Mouse (Mus musculus) MEL (cell line): ENCODE data around the gene Gm28048. TPM values are rescaled to one million over a fixed set of nuclear protein-coding genes. Genes with fewer than 3 reads are reported as not detected.

ENCODE experiments used
- DNase-seq: peaks from one replicate; pipeline ENCODE4 v3.0.0; 2011; ENCODE audit warnings: low read depth, low spot score
- H3K27ac ChIP-seq: 2 replicates; pipeline ENCODE4 v1.5.1; 2012; ENCODE audit warnings: low read depth, mild to moderate bottlenecking, control low read depth, low read length, moderate library complexity; ENCODE audit not compliant: control insufficient read depth
- H3K27me3 ChIP-seq, 2 experiments: fragments of 150-350 bp in 1 of 2; sonication (generic) in 1 of 2; 2 replicates each; pipeline ENCODE4 v1.6.1; 2012; ENCODE audit warnings: low read length in 2 of 2, mild to moderate bottlenecking in 2 of 2, improper control_type of control experiment in 1 of 2, moderate library complexity in 1 of 2; ENCODE audit not compliant: insufficient read depth in 2 of 2, control insufficient read depth in 1 of 2
- H3K36me3 ChIP-seq, 2 experiments: 2 replicates each; pipeline ENCODE4 v1.6.1; 2012 to 2014; ENCODE audit warnings: low read length in 2 of 2, improper control_type of control experiment in 1 of 2, inconsistent platforms in 1 of 2, mild to moderate bottlenecking in 1 of 2; ENCODE audit not compliant: insufficient read depth in 2 of 2, control insufficient read depth in 1 of 2
- H3K4me1 ChIP-seq, 2 experiments: fragments of 150-350 bp in 1 of 2; sonication (generic) in 1 of 2; 2 replicates each; pipeline ENCODE4 v1.6.1; 2012; ENCODE audit warnings: low read length in 2 of 2, improper control_type of control experiment in 1 of 2, mild to moderate bottlenecking in 1 of 2; ENCODE audit not compliant: insufficient read depth in 2 of 2, control insufficient read depth in 1 of 2
- H3K4me3 ChIP-seq, 2 experiments: fragments of 150-350 bp in 1 of 2; sonication (generic) in 1 of 2; 2 replicates each; pipeline ENCODE4 v1.5.1; 2012; ENCODE audit warnings: low read depth in 2 of 2, low read length in 2 of 2, mild to moderate bottlenecking in 2 of 2, moderate library complexity in 2 of 2, control low read depth in 1 of 2, improper control_type of control experiment in 1 of 2; ENCODE audit not compliant: control insufficient read depth in 1 of 2, insufficient read depth in 1 of 2
- H3K79me2 ChIP-seq: 2 replicates; pipeline ENCODE4 v1.6.1; 2012; ENCODE audit warnings: mild to moderate bottlenecking, low read length, moderate library complexity; ENCODE audit not compliant: control insufficient read depth, poor library complexity, insufficient read depth
- H3K9ac ChIP-seq: 2 replicates; pipeline ENCODE4 v1.6.1; 2012; ENCODE audit warnings: low read depth, mild to moderate bottlenecking, control low read depth, low read length, moderate library complexity; ENCODE audit not compliant: control insufficient read depth, poor library complexity, severe bottlenecking
- H3K9me3 ChIP-seq: fragments of 150-350 bp; sonication (generic); replicated peaks from 2 replicates; pipeline ENCODE4 v1.6.1; 2012; ENCODE audit warnings: mild to moderate bottlenecking, low read length, improper control_type of control experiment, moderate library complexity; ENCODE audit not compliant: insufficient read depth
- CHD1 ChIP-seq: IDR thresholded peaks from 2 replicates; pipeline ENCODE4 v1.6.1; 2012; ENCODE audit warnings: low read depth, mild to moderate bottlenecking, inconsistent platforms, low read length, improper control_type of control experiment
- CHD2 ChIP-seq: IDR thresholded peaks from 2 replicates; pipeline ENCODE4 v1.6.1; 2011; ENCODE audit warnings: low read length, improper control_type of control experiment
- ELF1 ChIP-seq: IDR thresholded peaks from 2 replicates; pipeline ENCODE4 v1.6.1; 2014; ENCODE audit warnings: low read depth, mild to moderate bottlenecking, inconsistent platforms, low read length, improper control_type of control experiment, moderate library complexity
- EP300 ChIP-seq, 2 experiments: IDR thresholded peaks; 2 replicates each; pipeline ENCODE4 v1.6.1; 2011; ENCODE audit warnings: improper control_type of control experiment in 2 of 2, low read length in 2 of 2, low read depth in 1 of 2, mild to moderate bottlenecking in 1 of 2
- ETS1 ChIP-seq: IDR thresholded peaks from 2 replicates; pipeline ENCODE4 v1.6.1; 2012; ENCODE audit warnings: low read depth, mild to moderate bottlenecking, inconsistent platforms, low read length, improper control_type of control experiment, moderate library complexity
- GATA1 ChIP-seq: IDR thresholded peaks from 2 replicates; pipeline ENCODE4 v1.6.1; 2011; ENCODE audit warnings: low read depth, low read length, improper control_type of control experiment
- HCFC1 ChIP-seq: IDR thresholded peaks from 2 replicates; pipeline ENCODE4 v1.6.1; 2012; ENCODE audit warnings: low read depth, mild to moderate bottlenecking, inconsistent platforms, low read length, improper control_type of control experiment, moderate library complexity
- JUND ChIP-seq: IDR thresholded peaks from 2 replicates; pipeline ENCODE4 v1.6.1; 2011; ENCODE audit warnings: low read depth, mild to moderate bottlenecking, improper control_type of control experiment, low read length
- KAT2A ChIP-seq: conservative IDR thresholded peaks from 2 replicates; pipeline ENCODE4 v1.6.1; 2012; ENCODE audit warnings: low read depth, low read length, improper control_type of control experiment, inconsistent platforms
- MAX ChIP-seq: IDR thresholded peaks from 2 replicates; pipeline ENCODE4 v1.6.1; 2011; ENCODE audit warnings: low read length, improper control_type of control experiment
- MAZ ChIP-seq: IDR thresholded peaks from 2 replicates; pipeline ENCODE4 v1.6.1; 2012; ENCODE audit warnings: low read depth, mild to moderate bottlenecking, inconsistent platforms, low read length, improper control_type of control experiment
- MXI1 ChIP-seq: IDR thresholded peaks from 2 replicates; pipeline ENCODE4 v1.6.1; 2011; ENCODE audit warnings: mild to moderate bottlenecking, low read depth, low read length, improper control_type of control experiment
- MYC ChIP-seq: IDR thresholded peaks from 2 replicates; pipeline ENCODE4 v1.6.1; 2011; ENCODE audit warnings: low read depth, mild to moderate bottlenecking, low read length, improper control_type of control experiment, moderate library complexity
- NELFE ChIP-seq: IDR thresholded peaks from 2 replicates; pipeline ENCODE4 v1.6.1; 2011; ENCODE audit warnings: low read depth, low read length, improper control_type of control experiment
- POLR2AphosphoS2 ChIP-seq: IDR thresholded peaks from 2 replicates; pipeline ENCODE4 v1.6.1; 2011; ENCODE audit warnings: low read length, improper control_type of control experiment
- RCOR1 ChIP-seq: IDR thresholded peaks from 2 replicates; pipeline ENCODE4 v1.6.1; 2012; ENCODE audit warnings: low read depth, mild to moderate bottlenecking, inconsistent platforms, low read length, improper control_type of control experiment
- SIN3A ChIP-seq: IDR thresholded peaks from 2 replicates; pipeline ENCODE4 v1.6.1; 2012; ENCODE audit warnings: low read length, improper control_type of control experiment, inconsistent platforms
- SMC3 ChIP-seq: IDR thresholded peaks from 2 replicates; pipeline ENCODE4 v1.6.1; 2011; ENCODE audit warnings: low read depth, low read length, improper control_type of control experiment
- TAL1 ChIP-seq: IDR thresholded peaks from 2 replicates; pipeline ENCODE4 v1.6.1; 2012; ENCODE audit warnings: mild to moderate bottlenecking, inconsistent platforms, low read length, moderate library complexity, mixed read lengths
- TBP ChIP-seq: IDR thresholded peaks from 2 replicates; pipeline ENCODE4 v1.8.0; 2011; ENCODE audit warnings: low read depth, low read length, improper control_type of control experiment
- TCF12 ChIP-seq: IDR thresholded peaks from 2 replicates; pipeline ENCODE4 v1.6.1; 2014; ENCODE audit warnings: low read depth, mild to moderate bottlenecking, inconsistent platforms, low read length, improper control_type of control experiment, moderate library complexity
- USF1 ChIP-seq: IDR thresholded peaks from 2 replicates; pipeline ENCODE4 v1.6.1; 2014; ENCODE audit warnings: low read depth, mild to moderate bottlenecking, inconsistent platforms, low read length, improper control_type of control experiment, moderate library complexity
- ZKSCAN1 ChIP-seq: IDR thresholded peaks from 2 replicates; pipeline ENCODE4 v1.6.1; 2012; ENCODE audit warnings: low read depth, mild to moderate bottlenecking, inconsistent platforms, low read length, improper control_type of control experiment, moderate library complexity
- ZMIZ1 ChIP-seq: IDR thresholded peaks from 2 replicates; pipeline ENCODE4 v1.6.1; 2012; ENCODE audit warnings: low read depth, mild to moderate bottlenecking, inconsistent platforms, low read length, improper control_type of control experiment, moderate library complexity
- ZNF384 ChIP-seq: IDR thresholded peaks from 2 replicates; pipeline ENCODE4 v1.6.1; 2012; ENCODE audit warnings: low read depth, mild to moderate bottlenecking, inconsistent platforms, low read length, improper control_type of control experiment
- polyA plus RNA-seq, 2 experiments: library from polyadenylated mRNA; stranded (reverse) in 1 of 2; unstranded in 1 of 2; fragments of >175 nt in 1 of 2; fragments of >200 nt in 1 of 2; gene quantifications; 2 replicates each; pipeline versions ENCODE4 v1.2.1 to v1.2.4; 2012; ENCODE audit warnings: low replicate concordance in 2 of 2, low read depth in 1 of 2; ENCODE audit not compliant: insufficient read length in 2 of 2, insufficient read depth in 1 of 2, missing spikeins in 1 of 2
- total RNA-seq: library from RNA; depleted of rRNA; stranded (reverse); fragments of 300-350 nt; gene quantifications from 2 replicates; pipeline ENCODE4 v1.2.3, GENCODE M21; 2012

Gm28048 gene
- total and polyA plus RNA-seq, 3 experiments = 8.6 to 15.0 TPM; not detected in 1

DNA sequence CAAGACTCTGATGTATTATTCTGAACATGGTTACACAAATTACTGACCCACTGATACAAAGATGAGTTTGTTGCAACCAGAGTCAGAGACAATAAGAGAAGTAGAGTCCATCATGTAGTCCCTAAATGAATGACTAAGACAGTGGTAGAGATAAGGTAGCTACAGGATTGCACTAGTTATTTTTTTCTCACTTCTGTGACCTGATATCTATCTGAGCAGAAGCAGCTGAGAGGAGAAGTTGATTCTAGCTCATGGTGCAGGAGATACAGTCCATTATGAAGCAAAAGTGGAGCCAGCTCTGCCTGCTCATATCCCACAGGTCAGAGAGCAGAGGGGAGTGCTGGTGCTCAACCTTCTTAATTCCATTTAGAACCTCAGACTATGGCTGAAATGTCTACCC lies 49.7 kb downstream of the Gm28048 start:
- H3K27me3 ChIP-seq = no peaks in the 10 kb centered on the region
- DNase-seq = peak; percentile 80
- no peak overlapping the region for H3K9ac ChIP-seq
- peaks cover 38 to 62% of the 10 kb centered on the region in 2 experiments for H3K4me1 ChIP-seq
- H3K9me3 ChIP-seq = no peaks in the 10 kb centered on the region
- no peaks in the 10 kb centered on the region for H3K79me2 ChIP-seq
- H3K27ac ChIP-seq = peak overlapping the region; percentile 66
- no peak overlapping the region for H3K4me3 ChIP-seq
- peaks cover 0 to 68% of the 10 kb centered on the region in 2 experiments; a peak in 2 of 4 replicates for H3K36me3 ChIP-seq
- TF ChIP-seq TBP (0 out of 2 replicates have a peak, but pooled peaks have one; percentile 35), MXI1 (peak; percentile 48), SIN3A (peak; percentile 79), ZKSCAN1 (no peak; the same call in 1 of the 2 replicates), ZNF384 (peak; percentile 97), TAL1 (peak; percentile 69), ZMIZ1 (no peak), USF1 (no peak), HCFC1 (no peak), ELF1 (no peak), CHD2 (no peak), MAX (no peak; the same call in 1 of the 2 replicates), ETS1 (peak; percentile 98), SMC3 (no peak), POLR2AphosphoS2 (no peak), EP300 (IDR thresholded peaks at IDR 0.05; ENCODE audit: low read depth in 1 of 2, low read length in 2 of 2) (peak; percentile 84 to 97), TCF12 (peak; percentile 82), KAT2A (no peak), GATA1 (peak; percentile 96), MAZ (no peak), JUND (0 out of 2 replicates have a peak, but pooled peaks have one; percentile 15), NELFE (no peak), MYC (peak; percentile 75; the same call in 1 of the 2 replicates), CHD1 (no peak), RCOR1 (peak; percentile 83)
